Mouse (Mus musculus) testis, adult 2 months (tissue): ENCODE results near the gene Kbtbd13.

Experiments
- CTCF ChIP-seq: fragments of 200-500 bp; IDR thresholded peaks from 2 replicates; pipeline ENCODE4 v1.5.1; 2012; ENCODE audit warnings: low read depth, mild to moderate bottlenecking, inconsistent platforms, low read length, moderate library complexity; ENCODE audit not compliant: control insufficient read depth, insufficient read depth, insufficient replicate concordance
- POLR2A ChIP-seq: fragments of 200-500 bp; IDR thresholded peaks from 2 replicates; pipeline ENCODE4 v1.6.1; 2012; ENCODE audit warnings: low read depth, mild to moderate bottlenecking, inconsistent platforms, low read length, moderate library complexity; ENCODE audit not compliant: control insufficient read depth

GRCm38 (mm10) chr9:65404331-65405183 lies 13.1 kb upstream of the Kbtbd13 start:
- TF ChIP-seq CTCF (no peak), POLR2A (no peak)
